Mouse (Mus musculus) left cerebral cortex, adult 8-10 months (tissue): ENCODE measurements around the gene Cenpv. TPM values are rescaled to one million over a fixed set of nuclear protein-coding genes. Genes with fewer than 3 reads are reported as not detected.

Experiments used
- DNase-seq, 2 experiments: peaks; one replicate each; pipeline ENCODE4 v3.0.0; 2022; ENCODE audit warnings: low spot score in 2 of 2
- total RNA-seq, 4 experiments: library from RNA; stranded (reverse); gene quantifications; 2 replicates each; pipeline ENCODE4 v1.2.4; 2022

The Cenpv gene
- total RNA-seq, 4 experiments from 2014 or later = 29.2 to 35.6 (median 31.8) TPM

DNA sequence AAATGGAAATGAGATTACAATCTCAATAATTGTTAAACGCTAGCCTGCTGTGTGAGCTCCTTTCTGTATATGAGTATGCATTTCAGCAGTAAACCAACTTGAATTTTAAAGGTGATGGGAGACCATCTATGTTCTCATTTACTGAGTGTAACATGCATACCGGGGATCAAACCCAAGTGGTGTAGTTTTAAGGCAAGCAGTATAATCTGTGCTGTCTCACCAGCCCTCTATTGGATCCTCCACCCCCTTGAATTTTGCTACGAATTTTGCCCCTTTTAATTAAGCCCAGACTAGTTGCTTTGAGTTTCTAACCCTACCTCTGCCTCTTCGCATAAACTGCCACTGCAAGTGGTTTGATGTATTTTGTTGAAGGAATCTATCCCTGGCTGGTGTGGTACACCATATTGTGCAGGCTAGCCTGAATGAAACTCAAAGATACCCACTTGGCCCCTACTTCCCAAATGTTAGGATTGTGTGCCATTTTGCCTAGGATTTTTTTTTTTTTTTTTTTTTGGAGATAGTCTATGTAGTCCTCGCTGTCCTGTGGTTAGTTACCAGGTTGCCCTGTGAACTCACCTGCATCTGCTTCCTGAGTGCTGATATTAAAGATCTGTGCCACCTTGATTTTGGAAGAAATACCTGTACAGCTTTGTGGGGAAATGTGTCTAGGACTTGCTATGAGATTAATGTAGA lies 15.2 kb upstream of the Cenpv start:
- no peak for DNase-seq

DNA sequence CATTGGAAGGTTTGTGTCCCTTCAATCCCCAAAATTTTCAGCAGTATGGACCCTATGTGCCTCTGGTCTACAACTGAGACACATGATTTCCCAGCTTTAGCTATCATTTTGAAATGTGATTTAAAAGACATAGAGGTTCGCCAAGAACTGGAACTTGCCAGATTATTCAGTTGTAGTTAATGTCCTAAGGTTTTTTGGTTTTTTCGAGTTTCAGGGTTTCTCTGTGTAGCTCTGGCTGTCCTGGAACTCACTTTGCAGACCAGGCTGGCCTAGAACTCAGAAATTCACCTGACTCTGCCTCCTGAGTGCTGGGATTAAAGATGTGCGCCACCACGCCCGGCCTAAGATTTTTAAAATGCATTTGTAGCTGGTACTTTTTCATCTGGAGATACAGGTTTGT lies 14.6 kb upstream of the Cenpv start:
- DNase-seq = no peak

DNA sequence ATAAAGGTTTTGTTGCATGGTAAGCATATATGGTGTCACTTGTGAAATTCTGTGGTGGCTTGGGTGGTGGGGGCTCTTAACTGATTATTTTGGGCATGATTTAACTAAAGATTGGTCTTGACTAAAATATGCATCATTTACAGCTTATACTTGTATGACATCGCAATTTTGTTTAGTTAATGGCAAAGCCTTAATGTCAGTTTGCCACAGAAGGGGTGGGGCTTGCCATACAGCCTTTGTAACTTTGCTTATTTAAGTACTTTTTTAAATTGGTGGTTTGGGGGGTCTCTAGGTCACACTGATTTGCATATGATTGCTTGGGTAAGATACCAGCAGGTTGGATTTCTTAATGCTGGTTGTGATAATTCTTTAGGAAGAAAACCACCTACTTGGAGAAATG lies 14.1 kb upstream of the Cenpv start:
- no peak for DNase-seq

DNA sequence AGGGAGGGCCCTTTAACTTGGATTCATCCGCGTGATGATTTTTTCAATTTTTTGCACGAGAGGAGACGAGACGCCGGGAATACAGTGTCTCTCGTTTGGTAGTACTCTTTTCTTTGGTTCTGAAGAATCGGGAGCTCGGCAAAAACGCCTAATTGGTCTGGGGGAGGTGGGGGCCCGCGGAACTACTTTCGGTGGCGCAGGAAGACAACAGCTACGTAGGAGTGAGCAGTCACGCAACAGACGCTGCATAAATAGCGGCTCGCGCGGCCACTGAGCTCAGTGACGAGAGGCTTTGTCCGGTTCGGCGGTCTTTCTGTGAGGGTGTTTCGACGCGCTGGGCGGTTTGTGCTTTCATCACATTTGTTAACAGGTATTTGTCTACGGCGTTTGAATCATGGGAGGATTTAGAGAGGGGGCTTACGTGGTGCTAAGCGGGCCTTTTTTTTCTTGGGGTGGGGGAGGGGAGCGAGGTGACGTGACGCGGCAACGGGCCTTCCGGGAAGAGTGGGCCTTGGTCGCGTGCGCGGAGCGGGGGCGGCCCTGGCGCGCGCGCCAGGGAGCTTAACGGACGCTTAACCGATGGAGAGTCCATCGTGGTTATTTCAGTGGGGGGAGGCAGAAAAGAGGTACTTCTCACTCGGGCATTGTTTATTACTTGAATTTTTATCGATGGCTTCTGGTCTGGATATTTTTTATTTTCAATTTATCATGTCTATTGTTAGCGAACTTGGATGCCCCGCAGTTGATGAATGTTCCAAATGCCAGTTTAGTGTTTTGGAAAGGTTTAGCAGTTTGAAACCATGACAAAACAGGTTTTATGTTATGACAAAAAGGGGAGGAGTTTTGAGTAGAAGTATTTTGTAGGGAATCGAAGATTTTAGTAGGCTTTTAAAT lies 12.4 kb upstream of the Cenpv start:
- peak in 1 of 2 experiments; percentile 90 for DNase-seq

DNA sequence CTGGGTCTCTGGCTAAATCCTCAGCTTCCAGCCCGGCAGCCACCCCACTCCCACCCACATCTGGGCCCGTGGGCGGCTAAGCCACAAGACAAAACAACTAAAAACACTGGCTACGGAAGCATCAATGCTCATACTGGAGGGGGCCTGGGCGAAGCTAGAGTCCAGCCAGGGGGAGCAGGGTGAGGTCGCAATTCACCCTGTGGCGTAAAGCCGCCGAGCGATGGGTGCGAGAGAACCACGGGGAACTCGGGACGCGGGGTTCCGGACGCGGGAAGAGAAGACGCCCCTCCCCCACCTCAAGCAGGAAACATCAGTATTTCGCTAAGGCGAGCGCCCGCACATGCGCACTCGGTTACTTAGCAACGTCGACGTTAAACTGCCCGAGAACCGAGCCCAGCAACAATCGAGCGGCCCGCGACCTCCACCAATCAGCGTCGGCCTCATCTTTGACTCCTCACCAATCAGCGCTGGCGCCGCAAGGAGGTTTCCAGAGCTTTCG lies 11.7 kb upstream of the Cenpv start, which contains the start of gene Ubb:
Ubb (plus strand) TSS at position 445 of the 499 bp plus-strand sequence.
- DNase-seq = peak; percentile 98 to 99

DNA sequence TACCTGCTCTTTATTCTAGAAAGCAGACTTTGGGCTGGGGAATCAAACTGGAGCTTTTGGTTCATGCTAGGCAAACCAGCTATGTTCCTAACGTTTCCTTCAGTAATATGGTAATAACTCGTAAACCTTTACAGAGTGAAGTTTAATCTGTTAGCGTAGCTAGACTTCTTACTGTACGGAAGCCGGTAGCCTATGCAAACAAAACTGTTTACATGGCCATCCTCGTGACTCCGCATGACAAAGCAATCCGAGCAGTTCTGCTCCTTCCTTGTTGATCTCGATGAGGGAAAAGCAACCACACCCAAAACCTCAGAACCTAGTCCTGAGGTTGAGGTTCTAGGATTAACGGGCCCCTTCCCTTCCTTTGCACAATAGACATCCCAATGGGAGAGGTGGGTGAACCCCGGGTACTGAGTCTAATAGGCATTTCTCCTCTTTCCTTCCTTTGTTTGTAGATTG lies 11.2 kb upstream of the Cenpv start:
- DNase-seq = peak; percentile 39 to 46

DNA sequence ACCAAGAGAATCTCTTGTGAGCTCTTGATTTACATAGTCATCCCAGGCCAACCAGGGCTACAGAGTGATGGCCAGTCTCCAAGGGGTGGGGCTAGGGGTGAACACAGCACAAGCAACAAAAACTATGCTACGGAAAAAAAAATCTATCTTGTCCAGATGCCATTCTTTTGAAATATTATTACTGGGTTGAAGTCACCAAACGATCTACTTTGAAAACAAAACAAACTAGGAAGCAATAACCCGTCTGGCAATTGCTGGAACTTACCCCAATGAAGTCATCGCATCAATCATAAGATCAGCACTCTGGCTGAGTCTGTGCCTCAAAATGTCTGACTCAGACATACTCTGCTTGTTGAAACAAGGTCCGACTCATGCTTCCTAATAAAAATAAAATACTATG lies 10.7 kb upstream of the Cenpv start:
- DNase-seq = peak in 1 of 2 experiments; percentile 43

DNA sequence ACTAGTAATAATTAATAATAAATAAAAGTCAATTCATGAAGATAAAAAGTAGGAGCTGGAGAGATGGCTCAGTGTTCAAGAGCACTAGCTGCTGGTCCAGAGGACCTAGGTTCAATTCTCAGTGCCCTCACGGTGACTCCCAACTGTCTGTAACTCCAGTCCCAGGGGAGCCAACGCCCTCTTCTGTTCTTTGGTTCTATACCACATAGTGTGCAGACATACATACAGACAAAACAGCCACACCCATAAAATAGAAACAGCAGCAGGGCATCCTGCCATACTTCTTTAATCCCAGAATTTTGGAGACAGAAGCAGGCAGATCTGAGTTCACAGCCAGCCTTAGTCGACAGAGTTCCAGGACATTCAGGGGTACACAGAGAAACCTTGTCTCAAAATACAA lies 4.9 kb upstream of the Cenpv start:
- DNase-seq = no peak

DNA sequence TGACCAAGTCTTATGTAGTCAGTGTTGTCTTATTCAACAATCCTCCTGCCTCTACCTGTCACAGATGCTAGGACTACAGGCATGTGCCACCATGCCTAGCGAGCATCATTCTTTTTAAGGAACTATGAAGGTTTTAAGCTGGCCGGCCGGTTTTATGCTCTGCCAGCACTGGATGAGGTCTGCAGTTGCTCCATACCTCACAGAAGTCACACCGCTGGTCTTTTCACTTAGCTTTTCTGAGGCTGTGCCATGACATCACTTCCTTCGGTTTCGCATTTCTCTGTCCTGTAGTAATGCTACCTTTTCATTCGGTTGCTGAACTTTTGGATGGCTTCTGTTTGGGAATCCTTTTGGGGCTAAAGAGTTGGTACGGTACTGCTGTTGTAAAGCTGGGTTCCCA lies 2.5 kb upstream of the Cenpv start:
- DNase-seq = no peak

DNA sequence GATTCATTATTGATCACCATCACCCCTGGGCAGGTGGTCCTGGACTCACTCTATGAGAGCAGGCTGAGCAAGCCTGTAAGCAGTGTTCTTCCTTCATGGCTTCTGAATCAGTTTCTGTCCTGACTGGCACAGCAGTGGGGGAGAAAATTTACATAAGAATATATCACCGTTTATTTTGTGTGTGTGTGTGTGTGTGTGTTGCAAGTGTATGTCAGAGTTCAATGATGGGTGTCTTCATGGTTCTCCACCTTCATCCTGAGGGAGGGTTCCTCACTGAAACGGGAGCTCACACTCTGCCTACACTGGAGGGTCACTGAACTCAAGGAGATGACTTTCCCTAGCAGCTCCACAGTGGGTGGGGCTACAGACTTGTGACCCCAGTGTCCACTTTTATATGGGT lies 1.9 kb upstream of the Cenpv start:
- no peak for DNase-seq

DNA sequence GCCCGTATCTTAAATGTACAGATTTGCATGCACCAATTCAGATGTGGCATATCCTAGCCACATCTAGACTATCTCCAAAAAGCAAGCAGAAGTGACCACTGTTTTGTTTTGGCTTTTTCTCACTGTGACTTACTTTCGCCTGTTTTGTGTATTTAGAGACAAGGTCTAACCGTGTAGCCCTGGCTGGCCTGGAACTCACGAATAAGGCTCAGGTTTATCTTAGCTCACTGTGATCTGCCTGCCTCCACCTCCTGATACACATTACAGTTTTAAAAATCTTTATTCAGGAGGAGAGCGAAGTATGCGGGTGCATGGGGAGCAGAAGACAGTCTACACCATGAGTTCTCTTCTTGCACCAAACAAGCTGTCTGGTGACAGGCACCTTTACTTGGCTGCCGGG lies 1.1 kb upstream of the Cenpv start:
- DNase-seq = no peak

DNA sequence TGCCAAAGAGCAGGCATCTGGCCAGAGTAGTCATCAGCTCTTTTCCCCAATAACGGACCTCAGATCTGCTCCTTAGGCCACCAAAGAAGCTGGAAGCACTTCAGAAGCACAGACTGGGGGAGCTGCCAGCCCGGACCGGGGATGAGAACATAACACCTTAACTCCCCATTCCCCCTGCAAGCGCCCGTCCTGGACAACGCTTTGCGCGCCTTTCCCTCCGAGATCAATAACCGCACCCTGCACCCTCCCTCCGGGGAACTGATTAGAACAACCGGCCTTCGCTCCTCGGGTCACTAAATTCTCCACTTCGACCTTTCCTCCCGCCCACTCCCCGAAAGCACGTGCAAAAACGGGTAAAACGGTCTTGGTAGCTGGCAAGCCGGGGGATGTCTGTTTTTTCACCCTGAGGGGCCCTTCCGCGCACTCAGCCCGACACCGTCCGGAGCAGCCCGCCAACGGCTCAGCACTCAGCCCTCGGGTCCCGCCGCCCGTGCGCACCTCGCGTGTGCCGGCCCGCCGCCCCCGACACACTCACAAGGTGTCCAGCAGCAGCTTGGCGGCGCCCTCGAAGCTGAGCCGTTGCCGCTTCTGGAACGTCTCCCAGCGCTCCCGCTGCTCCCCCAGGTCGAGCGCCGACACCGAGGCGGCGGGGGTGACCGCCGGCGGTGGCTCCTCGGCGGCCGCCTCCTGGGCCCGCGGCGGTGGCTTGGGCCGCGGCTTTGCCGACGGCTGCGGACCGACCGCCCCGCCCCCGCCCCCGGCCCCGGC lies 556 bp downstream of the Cenpv start:
- DNase-seq = peak; percentile 28 to 46

DNA sequence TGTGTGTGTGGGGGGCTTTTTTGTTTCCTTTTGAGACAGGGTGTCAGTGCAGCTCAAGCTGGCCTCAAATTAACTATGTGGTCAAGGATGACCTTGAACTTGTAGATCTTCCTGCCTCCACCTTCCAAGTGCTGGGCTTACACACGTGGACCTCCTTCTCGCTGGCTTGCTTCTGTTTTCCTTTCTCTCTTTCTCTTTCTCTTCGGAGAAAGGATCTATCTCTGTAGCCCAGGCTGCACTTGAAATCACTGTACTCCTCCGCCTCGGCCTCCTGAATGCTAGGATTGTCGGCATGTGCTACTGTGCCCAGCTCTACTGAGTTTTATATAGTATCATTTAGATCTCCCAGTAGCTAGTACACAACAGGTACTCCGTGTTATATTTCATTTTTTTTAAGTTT lies 1.5 kb downstream of the Cenpv start:
- no peak for DNase-seq

DNA sequence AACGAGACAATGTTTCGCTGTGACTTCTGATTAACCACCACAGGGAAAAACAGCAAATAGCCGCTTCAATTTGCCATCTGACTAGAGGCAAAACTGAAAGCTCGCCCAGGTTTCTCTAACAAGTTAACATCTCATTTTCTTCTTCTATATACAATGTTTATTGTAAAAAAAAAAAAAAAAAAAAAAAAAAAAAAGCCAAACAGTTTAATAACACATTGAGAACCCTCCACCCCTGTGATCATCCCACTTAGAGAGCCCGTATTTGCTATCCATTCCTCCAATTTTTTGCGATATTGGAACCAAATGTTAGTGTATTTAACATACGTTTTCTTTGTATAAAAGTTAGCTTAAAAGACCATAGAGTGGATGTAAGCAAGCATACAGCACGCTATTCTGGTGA lies 2.0 kb downstream of the Cenpv start:
- DNase-seq = no peak

DNA sequence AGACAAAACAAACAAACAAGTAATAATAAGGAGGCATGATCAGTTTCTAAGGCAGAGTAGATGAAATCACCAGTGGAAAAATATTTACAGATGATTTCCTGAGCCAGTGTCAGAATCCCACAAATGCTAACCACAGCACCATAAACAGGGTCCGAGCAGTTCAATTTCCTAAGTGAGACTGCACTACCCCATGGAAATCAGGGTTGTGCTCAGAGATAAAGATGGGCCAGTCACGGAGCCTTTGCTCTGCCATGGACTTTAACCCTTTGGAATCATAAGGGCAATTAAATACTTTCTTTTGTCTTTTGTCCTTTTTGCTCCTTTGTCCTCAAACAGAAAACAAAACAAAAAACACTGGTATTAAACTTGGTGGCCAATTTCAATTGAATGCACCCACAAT lies 16.8 kb downstream of the Cenpv start:
- DNase-seq = no peak

DNA sequence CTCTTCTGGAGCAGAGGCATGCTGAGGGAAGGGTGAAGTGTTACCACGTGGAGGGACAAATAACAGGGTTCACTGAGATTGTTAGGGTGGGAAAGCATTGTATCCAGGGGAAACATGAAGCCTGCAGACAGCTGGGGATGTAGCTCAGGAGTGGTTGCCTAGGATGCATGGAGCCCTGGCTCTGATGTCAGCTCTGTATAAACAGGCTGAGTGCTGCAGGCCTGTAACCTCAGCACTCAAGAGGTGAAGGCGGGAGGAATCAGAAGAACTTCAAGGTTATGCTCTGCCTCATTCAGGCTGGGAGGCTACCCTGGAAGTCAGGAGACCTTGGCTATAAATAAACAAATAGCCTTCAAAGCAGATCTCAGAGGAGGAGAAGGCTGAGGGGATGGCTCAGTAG lies 20.1 kb downstream of the Cenpv start:
- DNase-seq = no peak

DNA sequence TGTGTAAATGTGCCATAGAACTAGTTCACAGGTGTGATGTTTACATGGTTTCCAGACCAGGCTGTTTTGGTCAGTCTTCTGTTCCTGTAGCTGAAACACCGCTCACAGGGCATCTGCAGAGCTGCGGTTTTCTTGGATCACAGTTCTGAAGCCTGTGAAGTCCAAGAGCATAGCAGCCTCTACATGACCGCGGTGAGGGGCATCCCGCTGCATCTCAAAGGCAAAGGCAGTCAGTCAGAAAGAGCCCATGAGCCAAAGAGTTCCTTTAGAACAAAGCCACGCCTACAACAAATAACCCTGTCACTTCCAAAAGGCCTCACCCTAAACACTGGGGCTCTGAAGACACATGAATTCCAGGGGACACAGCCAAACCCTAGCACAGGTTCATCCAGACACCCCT lies 25.8 kb downstream of the Cenpv start:
- no peak for DNase-seq

DNA sequence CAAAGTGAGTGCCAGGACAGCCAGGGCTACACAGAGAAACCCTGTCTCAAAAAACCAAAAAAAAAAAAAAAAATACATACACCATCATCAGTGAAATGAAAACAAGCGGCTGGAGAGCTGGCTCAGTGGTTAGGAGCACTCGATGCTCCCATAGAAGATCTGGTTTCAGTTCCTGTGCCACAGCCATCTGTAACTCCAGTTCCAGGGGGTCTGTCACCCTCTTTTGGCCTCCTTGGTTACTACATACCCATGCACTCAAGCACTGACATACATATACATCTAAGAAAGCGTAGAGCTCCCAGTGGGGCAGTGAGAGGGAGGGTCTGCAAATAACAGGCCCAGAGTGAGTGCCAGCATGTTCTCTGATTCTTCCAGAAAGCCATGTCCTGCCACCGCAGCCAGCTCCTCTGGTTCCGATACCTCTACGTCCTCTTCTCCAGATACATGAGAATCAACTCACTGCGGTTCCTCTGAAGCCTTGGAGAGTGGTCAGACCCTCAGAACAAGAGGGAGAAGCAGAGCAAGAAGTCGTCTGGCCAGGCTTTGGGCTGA lies 26.5 kb downstream of the Cenpv start:
- DNase-seq = no peak

DNA sequence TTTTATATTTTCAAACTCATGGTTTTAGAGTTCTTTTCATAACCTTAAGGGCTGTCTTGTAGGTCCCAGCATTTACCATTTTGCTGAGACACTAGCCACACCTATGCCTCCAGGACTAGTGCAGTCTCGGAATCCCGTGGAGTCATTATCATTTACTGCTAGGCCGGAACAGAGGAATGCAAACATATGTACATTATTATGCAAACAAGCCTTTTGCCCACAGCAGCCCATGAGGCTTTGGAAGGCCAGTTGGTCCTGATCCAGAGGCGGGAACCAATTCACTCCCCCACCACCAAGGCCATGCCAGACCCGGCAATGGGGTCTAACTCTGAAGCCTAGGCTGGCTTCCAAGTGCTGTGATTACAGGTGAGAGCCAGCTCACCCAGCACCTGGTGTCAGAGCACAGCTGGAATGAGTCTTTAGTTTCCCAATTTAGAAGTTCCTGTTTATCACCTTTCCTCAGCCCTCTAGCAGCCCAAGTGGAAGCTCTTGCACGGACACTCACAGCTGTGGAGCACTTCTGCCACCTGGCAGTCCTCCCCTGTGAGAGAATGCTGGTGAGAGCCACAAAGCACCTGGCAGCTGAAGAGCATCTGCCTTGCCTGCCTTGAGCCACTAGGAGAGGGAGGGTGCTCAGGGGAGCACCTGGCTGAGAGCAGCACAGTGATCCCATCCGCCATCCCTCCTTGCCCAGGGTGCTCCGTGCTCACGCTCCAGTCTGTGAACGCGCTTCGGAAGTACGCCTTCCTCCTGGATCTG lies 27.4 kb downstream of the Cenpv start:
- DNase-seq = no peak

DNA sequence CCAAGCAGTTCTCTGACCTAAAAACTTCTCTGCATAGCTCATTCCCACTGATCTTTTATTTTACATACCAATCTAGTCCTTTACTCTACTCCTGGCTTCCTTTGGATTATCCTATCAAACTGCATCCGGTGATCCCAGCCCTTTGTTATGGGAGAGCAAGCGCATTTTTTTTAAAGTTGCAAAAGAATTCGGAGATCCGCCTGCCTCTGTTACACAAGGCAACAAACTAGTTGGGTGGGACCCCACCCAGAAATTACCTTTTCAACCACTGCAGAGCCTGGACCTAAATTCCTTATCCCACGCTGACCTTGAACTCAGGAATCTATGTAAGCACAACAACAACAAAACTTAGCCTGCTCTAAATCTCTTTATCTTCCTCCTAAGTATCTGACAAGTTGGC lies 28.1 kb downstream of the Cenpv start:
- DNase-seq = no peak

DNA sequence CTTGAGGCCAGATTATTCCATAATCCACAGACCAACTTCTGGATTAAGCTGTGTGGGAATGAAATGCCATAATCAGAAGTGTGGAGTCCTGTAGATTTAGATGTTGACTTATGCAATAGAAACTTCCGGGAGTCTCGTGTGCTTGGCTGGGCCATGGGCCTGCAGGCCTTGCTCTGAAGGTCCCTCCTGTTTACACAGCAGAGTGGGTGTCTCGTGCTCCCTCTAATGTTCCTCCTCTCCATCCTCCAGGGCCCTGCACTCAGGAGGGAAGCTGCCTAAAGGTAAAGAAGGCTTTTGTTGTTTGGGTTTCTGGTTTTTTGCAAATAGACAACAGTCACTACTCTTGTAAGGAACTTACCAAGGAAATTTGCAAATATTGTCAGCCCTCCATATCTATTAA lies 29.5 kb downstream of the Cenpv start:
- DNase-seq = no peak
